Comparison of ENCODE assay signal across 10 mouse cellular contexts in genomic region chr6:116282546-116282945, GRCm38 (mm10). TPM values are rescaled to one million over a fixed set of nuclear protein-coding genes. Genes with fewer than 3 reads are reported as not detected.
DNase-seq lines count a peak whose midpoint lies in the region; ATAC-seq and TF ChIP-seq lines count a peak whose summit lies in the region.
"Had no signal": no experiment of that assay in that cellular context is flagged by ENCODE, and none has a peak within 500 bp of the region (broad histone marks: within the 10 kb centered on the region; RNA-seq: fewer than 3 reads in every experiment).

No protein-coding gene starts in this region.

- H3K79me2 ChIP-seq in liver, adult 2 months (ENCODE audit: control insufficient read depth, insufficient read depth, low read length) = no peaks in the 10 kb centered on the region

- peak; percentile 52 for DNase-seq in liver, adult 2 months (ENCODE audit: extremely low read depth, low read depth, low spot score)
- DNase-seq in liver, embryonic 11.5 days (ENCODE audit: low spot score) = no peak
- peak; percentile 43 for DNase-seq in ES-E14 (ENCODE audit: low read depth, low spot score)
- DNase-seq in embryo, embryonic 10.5 days (ENCODE audit: low spot score) = peak; percentile 54
- peak; percentile 67 for DNase-seq in splenic B cell, adult 2 months (ENCODE audit: low read depth, low spot score)
- DNase-seq in cerebellum, adult 11 months = no peak
- DNase-seq in Muller cell, postnatal 12 days (ENCODE audit: inconsistent ontology term) = no peak
- no peak for DNase-seq in left cerebral cortex, adult 18-20 months (ENCODE audit: low spot score in 2 of 2)
- DNase-seq: cerebellum, postnatal 25 days had no signal

- 59% methylated on average over 4 of the region's 4 CpGs for WGBS in liver, adult 2 months
- WGBS in liver, embryonic 11.5 days = 49% methylated on average over 4 of the region's 4 CpGs

- in situ Hi-C loops in ES-E14 (cut with MboI; ENCODE audit: low sequenced_read_pairs in 2 of 2, unreplicated experiment in 2 of 2) = loop anchor here (25.0 kb wide), 1 partner anchor 280 kb away; the partner anchor contains the start of genes Gm5580 (in 2 of the 2) and Olfr214 (in 2 of the 2)

- peaks cover 18% of the 10 kb centered on the region for H3K4me1 ChIP-seq in liver, adult 2 months (ENCODE audit: control insufficient read depth, insufficient read depth, low read length)
- peaks cover 13% of the 10 kb centered on the region for H3K4me1 ChIP-seq in liver, embryonic 11.5 days (replicated peaks; ENCODE audit: control insufficient read depth, insufficient read depth, low read length)
- peaks cover 0 to 3% of the 10 kb centered on the region in 2 experiments; a peak in 1 of 4 replicates for H3K4me1 ChIP-seq in ES-E14 (ENCODE audit: control insufficient read depth in 2 of 2, insufficient read depth in 2 of 2, low read length in 2 of 2, poor library complexity in 1 of 2)

- H3K9ac ChIP-seq in liver, adult 2 months (ENCODE audit: low read depth, low read length) = no peak overlapping the region
- no peak overlapping the region for H3K9ac ChIP-seq in liver, embryonic 11.5 days (ENCODE audit: low read depth, low read length)
- no peak overlapping the region for H3K9ac ChIP-seq in ES-E14 (ENCODE audit: insufficient read depth, low read depth, low read length, poor library complexity, severe bottlenecking)

- H3K27ac ChIP-seq in liver, adult 2 months (replicated peaks; ENCODE audit: insufficient read depth, low read depth, low read length) = no peak overlapping the region
- no peak overlapping the region for H3K27ac ChIP-seq in liver, embryonic 11.5 days (ENCODE audit: low read depth, low read length)
- no peak overlapping the region for H3K27ac ChIP-seq in ES-E14 (ENCODE audit: insufficient read depth, low read depth, low read length, poor library complexity, severe bottlenecking)

- H3K4me2 ChIP-seq in liver, embryonic 11.5 days = no peak overlapping the region

- H3K9me3 ChIP-seq in liver, embryonic 11.5 days (ENCODE audit: control insufficient read depth, low read length) = no peaks in the 10 kb centered on the region
- H3K9me3 ChIP-seq in ES-E14 (ENCODE audit: control insufficient read depth, insufficient read depth, low read depth, low read length) = no peaks in the 10 kb centered on the region

- H3K36me3 ChIP-seq in liver, adult 2 months (ENCODE audit: control insufficient read depth, insufficient read depth, low read length) = peaks cover 20% of the 10 kb centered on the region
- no peaks in the 10 kb centered on the region for H3K36me3 ChIP-seq in liver, embryonic 11.5 days (ENCODE audit: control insufficient read depth, insufficient read depth, low read length)
- no peaks in the 10 kb centered on the region for H3K36me3 ChIP-seq in ES-E14 (ENCODE audit: control insufficient read depth, insufficient read depth, low read length, poor library complexity, severe bottlenecking)
- no peaks in the 10 kb centered on the region for H3K36me3 ChIP-seq in splenic B cell, adult 2 months (ENCODE audit: control insufficient read depth, insufficient read depth, low read length, poor library complexity, severe bottlenecking)

- peak; percentile 19; the same call in 1 of the 2 replicates for TF ChIP-seq CTCF in liver, adult 2 months (IDR thresholded peaks at IDR 0.05; ENCODE audit: low read depth, low read length)

- no peak for TF ChIP-seq POLR2A in liver, adult 2 months (IDR thresholded peaks at IDR 0.05; ENCODE audit: extremely low read depth, insufficient read depth, low read length)

- no peak overlapping the region for H3K4me3 ChIP-seq in liver, adult 2 months (ENCODE audit: insufficient read depth, low read depth, low read length)
- H3K4me3 ChIP-seq in liver, embryonic 11.5 days (ENCODE audit: low read depth, low read length) = no peak overlapping the region
- H3K4me3 ChIP-seq in ES-E14 (ENCODE audit: insufficient read depth in 1 of 2, low read depth in 1 of 2, low read length in 2 of 2, poor library complexity in 1 of 2, severe bottlenecking in 1 of 2) = no peak overlapping the region

- H3K27me3 ChIP-seq in liver, adult 2 months (ENCODE audit: control insufficient read depth, insufficient read depth, low read length) = no peaks in the 10 kb centered on the region
- H3K27me3 ChIP-seq in liver, embryonic 11.5 days (replicated peaks; ENCODE audit: control insufficient read depth, insufficient read depth, low read length) = no peaks in the 10 kb centered on the region
- H3K27me3 ChIP-seq in splenic B cell, adult 2 months (ENCODE audit: control insufficient read depth, insufficient read depth, low read length, poor library complexity, severe bottlenecking) = no peaks in the 10 kb centered on the region

- ATAC-seq in liver, embryonic 11.5 days (replicated peaks; ENCODE audit: low FRiP score) = no peak
- ATAC-seq: intestine, embryonic 16.5 days had no signal

TF ChIP-seq in ES-E14, 5 proteins besides CTCF, POLR2A, EP300 and RAD21:
- TF ChIP-seq ZC3H11A (IDR thresholded peaks at IDR 0.05; ENCODE audit: borderline replicate concordance, low read depth, low read length) = 0 out of 2 replicates have a peak, but pooled peaks have one; percentile 21
- no peak for TF ChIP-seq ZNF384 (IDR thresholded peaks at IDR 0.05; ENCODE audit: low read depth, low read length)

RNA-seq across cellular contexts. Expression of gene Zfand4, which starts 18.5 kb away (rescaled TPM):
- 25.6 and 28.0 TPM in 2 replicates for total RNA-seq in liver, adult 2 months (2014; rRNA removed)
- polyA plus RNA-seq in liver, adult 2 months (2012; rRNA removed) = 3.1 and 4.0 TPM in 2 replicates
- 7.3 and 7.9 TPM in 2 replicates for polyA plus RNA-seq in liver, embryonic 11.5 days (2014; fragmentation: Nextera tagmentation; extraction: Ambion mirVana)
- 0.79 and 1.2 TPM in 2 replicates for total RNA-seq in ES-E14 (2012; rRNA removed)
- 1 to 10 TPM; 8.0 to 8.8 TPM for total RNA-seq in left cerebral cortex, adult 18-20 months (2021)

RNA-seq across cellular contexts. Expression of gene March8, which starts 55.3 kb away (rescaled TPM):
- total RNA-seq in liver, adult 2 months (2014; rRNA removed) = 97.5 and 100 TPM in 2 replicates
- polyA plus RNA-seq in liver, adult 2 months (2012; rRNA removed) = 58.4 and 62.5 TPM in 2 replicates
- 41.3 and 43.4 TPM in 2 replicates for polyA plus RNA-seq in liver, embryonic 11.5 days (2014; fragmentation: Nextera tagmentation; extraction: Ambion mirVana)
- total RNA-seq in ES-E14 (2012; rRNA removed) = 17.6 and 20.1 TPM in 2 replicates
- 10 to 100 TPM; 45.1 to 46.2 TPM for total RNA-seq in left cerebral cortex, adult 18-20 months (2021)

Comparison
In these comparisons a context has a peak if more than half of its experiments do, and no peak if none do; other contexts are left out.
1. DNase-seq: peak in liver, adult 2 months (single experiment), ES-E14 (single experiment), embryo, embryonic 10.5 days (single experiment) and splenic B cell, adult 2 months (single experiment); none in liver, embryonic 11.5 days (single experiment), cerebellum, adult 11 months (single experiment), Muller cell, postnatal 12 days (single experiment) and left cerebral cortex, adult 18-20 months (0 of 2).